Mouse (Mus musculus) liver, adult 2 months (tissue): ENCODE results near the gene Ifi35.

Source experiments
- CTCF ChIP-seq: fragments of 200-500 bp; IDR thresholded peaks from 2 replicates; pipeline ENCODE4 v1.5.1; 2011; ENCODE audit warnings: low read depth, low read length, control low read depth
- POLR2A ChIP-seq: fragments of 200-500 bp; IDR thresholded peaks from 2 replicates; pipeline ENCODE4 v1.6.1; 2011; ENCODE audit warnings: low read length, control low read depth; ENCODE audit not compliant: insufficient read depth; ENCODE audit errors: extremely low read depth

DNA sequence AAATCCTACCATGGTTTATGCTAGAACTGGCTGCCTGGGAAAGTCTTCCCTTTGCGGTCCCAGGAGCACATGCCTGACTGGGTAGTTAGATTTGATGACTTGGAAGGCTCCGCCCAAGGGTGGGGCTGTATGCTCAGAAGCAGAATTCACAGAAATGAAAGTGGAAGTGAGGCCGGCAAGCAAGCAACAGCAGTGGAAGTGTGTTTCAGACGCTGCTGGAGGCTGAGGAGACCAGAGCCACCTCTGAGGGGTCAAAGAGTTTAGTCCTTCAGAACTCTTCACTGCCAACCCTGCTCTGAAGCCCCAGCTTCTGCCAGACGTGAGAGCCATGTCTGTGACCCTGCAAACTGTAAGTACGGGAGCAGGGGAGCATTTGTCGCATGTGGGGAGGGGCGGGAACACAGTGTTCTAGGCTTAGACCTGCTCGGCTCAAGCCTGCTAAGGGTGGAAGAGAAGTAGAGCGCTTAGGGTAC is at the start of gene Ifi35:
- TF ChIP-seq CTCF = no peak
- TF ChIP-seq POLR2A = peak; percentile 43; the same call in 1 of the 2 replicates
